Mouse (Mus musculus): ENCODE data around the gene Pycr1. TPM values are rescaled to one million over a fixed set of nuclear protein-coding genes. Genes with fewer than 3 reads are reported as not detected.
"Not testable (repeated sequence)": the region's sequence is repeated elsewhere in the genome, so short reads cannot be mapped to it uniquely, and the experiment has no call there.

Gene Pycr1
- polyA plus RNA-seq, 2 experiments, result 56.9 to 66.4 TPM

DNA sequence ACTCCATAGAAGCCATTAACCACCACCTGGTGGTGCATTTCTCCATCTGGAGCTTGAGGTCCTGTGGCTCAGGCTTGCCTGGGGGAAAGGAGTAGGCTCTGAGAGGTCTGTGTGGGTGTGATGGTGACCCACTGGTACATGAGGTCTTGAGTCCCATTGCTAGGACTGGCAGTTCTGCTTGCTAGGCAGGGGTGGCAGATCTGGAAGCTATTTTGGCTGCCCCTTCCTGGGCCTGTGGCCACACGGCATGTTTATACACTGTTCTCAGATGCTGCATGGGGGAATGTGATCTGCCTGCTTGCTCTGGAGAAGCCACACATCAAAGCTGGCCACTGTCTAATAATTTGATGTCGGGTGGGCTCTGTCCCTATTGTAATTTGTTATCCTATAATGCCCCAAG, 40.5 kb upstream of the Pycr1 start:
- peaks cover 66% of the 10 kb centered on the region for H3K36me3 ChIP-seq (ENCODE audit: control insufficient read depth, insufficient read depth, low read length)
- no peak overlapping the region for H3K9ac ChIP-seq (ENCODE audit: low read depth, low read length, severe bottlenecking)
- no peak overlapping the region for H3K27ac ChIP-seq (replicated peaks; ENCODE audit: low read depth, low read length)
- ATAC-seq (ENCODE audit: low FRiP score, low read depth) (no peak), DNase-seq (ENCODE audit: low spot score) (no peak)
- WGBS, result 70% methylated on average over 2 of the region's 2 CpGs
- H3K4me2 ChIP-seq (replicated peaks; ENCODE audit: low read depth, low read length, severe bottlenecking), result no peak overlapping the region
- H3K9me3 ChIP-seq (ENCODE audit: control insufficient read depth, low read length), result no peaks in the 10 kb centered on the region
- TF ChIP-seq POLR2A (IDR thresholded peaks at IDR 0.05; ENCODE audit: borderline replicate concordance, extremely low read depth, insufficient read depth, insufficient read length), result no peak
- H3K4me3 ChIP-seq (replicated peaks; ENCODE audit: low read length), result no peak overlapping the region
- H3K4me1 ChIP-seq (ENCODE audit: control insufficient read depth, insufficient read depth, low read length), result no peaks in the 10 kb centered on the region
- no peaks in the 10 kb centered on the region for H3K27me3 ChIP-seq (ENCODE audit: control insufficient read depth, insufficient read depth, low read length)

DNA sequence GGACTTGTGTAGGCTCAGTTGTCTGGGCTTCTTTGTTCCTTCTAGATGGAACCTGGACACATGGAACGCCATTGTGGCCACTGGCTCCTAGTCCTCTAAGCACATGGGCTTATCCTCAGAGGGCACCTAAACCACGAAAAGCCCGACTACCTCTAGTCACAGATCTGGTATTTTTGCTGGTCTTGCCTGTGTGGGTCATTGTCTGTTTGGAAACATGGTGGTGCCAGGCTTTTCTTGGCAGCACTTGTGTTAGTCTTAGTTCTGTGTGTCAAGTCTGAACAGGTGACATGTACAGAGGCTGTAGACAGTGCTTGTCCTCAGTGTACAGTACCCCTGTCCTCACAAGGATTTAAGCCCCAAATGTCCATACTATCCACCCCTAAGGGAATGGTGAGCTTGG, 40.0 kb upstream of the Pycr1 start:
- DNase-seq (ENCODE audit: low spot score), result no peak
- Histone ChIP-seq H3K4me3 (replicated peaks; ENCODE audit: low read length) (no peak overlapping the region), H3K36me3 (ENCODE audit: control insufficient read depth, insufficient read depth, low read length) (peaks cover 64% of the 10 kb centered on the region), H3K27ac (replicated peaks; ENCODE audit: low read depth, low read length) (no peak overlapping the region), H3K4me2 (replicated peaks; ENCODE audit: low read depth, low read length, severe bottlenecking) (no peak overlapping the region), H3K27me3 (ENCODE audit: control insufficient read depth, insufficient read depth, low read length) (no peaks in the 10 kb centered on the region), H3K9ac (ENCODE audit: low read depth, low read length, severe bottlenecking) (no peak overlapping the region), H3K4me1 (ENCODE audit: control insufficient read depth, insufficient read depth, low read length) (no peaks in the 10 kb centered on the region), H3K9me3 (ENCODE audit: control insufficient read depth, low read length) (no peaks in the 10 kb centered on the region)
- TF ChIP-seq POLR2A (IDR thresholded peaks at IDR 0.05; ENCODE audit: borderline replicate concordance, extremely low read depth, insufficient read depth, insufficient read length), result no peak
- 97% methylated on average over 3 of the region's 3 CpGs for WGBS
- no peak for ATAC-seq (ENCODE audit: low FRiP score, low read depth)

DNA sequence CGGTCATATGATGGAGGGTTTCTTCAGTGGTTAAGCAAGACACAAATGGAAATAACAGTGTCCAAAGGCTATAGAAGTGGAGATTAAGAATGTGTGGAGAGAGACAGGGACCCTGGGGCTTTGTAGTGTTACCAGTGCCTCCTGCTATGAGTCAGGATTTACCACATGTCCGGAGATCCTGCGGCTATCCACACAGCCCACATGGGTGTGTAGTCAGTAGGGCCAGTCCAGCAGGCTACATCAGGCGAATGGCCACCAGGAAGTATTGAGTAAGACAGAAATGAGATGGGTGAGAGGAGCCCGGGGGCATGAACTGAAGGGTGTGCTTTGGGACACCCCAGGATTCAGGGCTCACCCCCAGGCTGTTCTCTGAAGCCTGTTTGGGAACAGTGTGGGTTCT, 39.1 kb upstream of the Pycr1 start:
- ATAC-seq (ENCODE audit: low FRiP score, low read depth) (no peak), DNase-seq (ENCODE audit: low spot score) (no peak)
- WGBS, result 88% methylated on average over 5 of the region's 5 CpGs
- Histone ChIP-seq H3K9ac (ENCODE audit: low read depth, low read length, severe bottlenecking) (no peak overlapping the region), H3K27ac (replicated peaks; ENCODE audit: low read depth, low read length) (no peak overlapping the region), H3K27me3 (ENCODE audit: control insufficient read depth, insufficient read depth, low read length) (no peaks in the 10 kb centered on the region), H3K36me3 (ENCODE audit: control insufficient read depth, insufficient read depth, low read length) (peaks cover 67% of the 10 kb centered on the region), H3K4me3 (replicated peaks; ENCODE audit: low read length) (no peak overlapping the region), H3K9me3 (ENCODE audit: control insufficient read depth, low read length) (no peaks in the 10 kb centered on the region), H3K4me2 (replicated peaks; ENCODE audit: low read depth, low read length, severe bottlenecking) (no peak overlapping the region), H3K4me1 (ENCODE audit: control insufficient read depth, insufficient read depth, low read length) (no peaks in the 10 kb centered on the region)
- TF ChIP-seq POLR2A (IDR thresholded peaks at IDR 0.05; ENCODE audit: borderline replicate concordance, extremely low read depth, insufficient read depth, insufficient read length), result no peak

DNA sequence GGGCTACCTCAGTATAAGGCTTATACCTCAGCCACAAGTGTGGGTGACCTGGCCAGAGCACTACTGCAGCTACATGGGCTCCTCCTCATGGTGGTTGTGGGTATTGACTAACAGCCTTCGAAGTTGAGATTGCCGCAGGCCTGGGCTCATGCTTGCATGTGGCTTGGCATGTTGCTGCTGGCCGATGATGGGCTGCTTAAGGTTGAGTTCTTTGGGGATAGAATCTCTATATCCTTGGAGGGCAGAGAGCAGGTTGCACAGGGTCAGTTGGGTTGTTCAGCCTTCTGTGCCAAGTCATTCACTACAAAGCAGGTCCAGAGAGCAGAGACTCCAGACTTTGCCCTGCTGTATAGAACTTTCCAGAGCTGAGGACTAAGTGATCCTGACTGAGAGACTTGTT, 36.3 kb upstream of the Pycr1 start:
- Histone ChIP-seq H3K27me3 (ENCODE audit: control insufficient read depth, insufficient read depth, low read length) (no peaks in the 10 kb centered on the region), H3K9ac (ENCODE audit: low read depth, low read length, severe bottlenecking) (no peak overlapping the region), H3K27ac (replicated peaks; ENCODE audit: low read depth, low read length) (no peak overlapping the region), H3K9me3 (ENCODE audit: control insufficient read depth, low read length) (no peaks in the 10 kb centered on the region), H3K4me1 (ENCODE audit: control insufficient read depth, insufficient read depth, low read length) (no peaks in the 10 kb centered on the region), H3K36me3 (ENCODE audit: control insufficient read depth, insufficient read depth, low read length) (peaks cover 60% of the 10 kb centered on the region), H3K4me3 (replicated peaks; ENCODE audit: low read length) (no peak overlapping the region), H3K4me2 (replicated peaks; ENCODE audit: low read depth, low read length, severe bottlenecking) (no peak overlapping the region)
- ATAC-seq (ENCODE audit: low FRiP score, low read depth) (no peak), DNase-seq (ENCODE audit: low spot score) (no peak)
- no peak for TF ChIP-seq POLR2A (IDR thresholded peaks at IDR 0.05; ENCODE audit: borderline replicate concordance, extremely low read depth, insufficient read depth, insufficient read length)
- 84% methylated on average over 3 of the region's 3 CpGs for whole genome bisulfite sequencing

DNA sequence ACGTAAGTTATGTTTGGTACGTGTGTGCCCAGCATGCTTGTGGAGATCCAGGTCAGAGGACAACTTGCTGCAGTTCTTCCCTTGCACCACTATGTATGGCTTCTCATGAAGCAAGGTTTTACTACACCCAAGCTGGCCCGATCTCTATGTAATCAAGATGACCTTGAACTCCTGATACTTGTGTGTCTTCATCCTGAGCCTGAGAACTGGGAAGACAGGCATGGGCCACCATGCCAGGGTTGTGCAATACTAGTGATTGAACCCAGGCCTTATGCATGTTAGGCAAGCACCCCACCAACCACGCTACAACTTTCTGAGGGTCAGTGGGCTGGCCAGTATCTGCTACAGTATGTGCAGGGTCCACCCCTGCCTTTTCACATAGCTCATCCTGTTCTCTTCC, 33.4 kb upstream of the Pycr1 start:
- WGBS, result 92% methylated on average over 4 of the region's 4 CpGs
- no peaks in the 10 kb centered on the region for H3K27me3 ChIP-seq (ENCODE audit: control insufficient read depth, insufficient read depth, low read length)
- H3K4me1 ChIP-seq (ENCODE audit: control insufficient read depth, insufficient read depth, low read length), result peaks cover 9% of the 10 kb centered on the region
- TF ChIP-seq POLR2A (IDR thresholded peaks at IDR 0.05; ENCODE audit: borderline replicate concordance, extremely low read depth, insufficient read depth, insufficient read length), result no peak
- no peak overlapping the region for H3K9ac ChIP-seq (ENCODE audit: low read depth, low read length, severe bottlenecking)
- no peak overlapping the region for H3K27ac ChIP-seq (replicated peaks; ENCODE audit: low read depth, low read length)
- H3K4me3 ChIP-seq (replicated peaks; ENCODE audit: low read length), result no peak overlapping the region
- ATAC-seq (ENCODE audit: low FRiP score, low read depth), result no peak
- no peak overlapping the region for H3K4me2 ChIP-seq (replicated peaks; ENCODE audit: low read depth, low read length, severe bottlenecking)
- peaks cover 40% of the 10 kb centered on the region for H3K36me3 ChIP-seq (ENCODE audit: control insufficient read depth, insufficient read depth, low read length)
- no peak for DNase-seq (ENCODE audit: low spot score)
- H3K9me3 ChIP-seq (ENCODE audit: control insufficient read depth, low read length), result no peaks in the 10 kb centered on the region

DNA sequence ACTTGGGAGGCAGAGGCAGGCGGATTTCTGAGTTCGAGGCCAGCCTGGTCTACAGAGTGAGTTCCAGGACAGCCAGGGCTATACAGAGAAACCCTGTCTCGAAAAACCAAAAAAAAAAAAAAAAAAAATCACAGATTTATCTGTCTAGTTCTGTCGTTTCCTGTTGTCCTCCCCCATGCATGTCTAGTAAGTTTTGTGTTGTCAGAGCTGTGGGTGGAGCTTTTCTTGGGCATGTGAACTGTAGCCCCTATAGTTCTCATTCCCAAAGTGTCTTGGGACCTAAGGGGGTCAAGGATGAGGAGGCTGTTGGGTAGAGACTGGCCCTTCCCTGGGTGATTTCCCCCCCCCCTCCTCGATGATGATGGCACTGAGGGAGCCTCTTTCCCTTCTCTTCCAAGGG, 32.3 kb upstream of the Pycr1 start:
- 90% methylated on average over 5 of the region's 5 CpGs for WGBS
- H3K36me3 ChIP-seq (ENCODE audit: control insufficient read depth, insufficient read depth, low read length), result peaks cover 34% of the 10 kb centered on the region
- not testable (repeated sequence) for DNase-seq (ENCODE audit: low spot score); H3K4me2 ChIP-seq (replicated peaks; ENCODE audit: low read depth, low read length, severe bottlenecking); H3K4me3 ChIP-seq (replicated peaks; ENCODE audit: low read length); H3K9ac ChIP-seq (ENCODE audit: low read depth, low read length, severe bottlenecking); H3K4me1 ChIP-seq (ENCODE audit: control insufficient read depth, insufficient read depth, low read length); H3K27ac ChIP-seq (replicated peaks; ENCODE audit: low read depth, low read length); ATAC-seq (ENCODE audit: low FRiP score, low read depth); H3K27me3 ChIP-seq (ENCODE audit: control insufficient read depth, insufficient read depth, low read length); H3K9me3 ChIP-seq (ENCODE audit: control insufficient read depth, low read length)

Measured in limb, embryonic 14.5 days (tissue).